Mouse (Mus musculus) cerebellum, adult 9-10 months (tissue): ENCODE measurements at regions not wholly inside any gene's neighbourhood (a gene's known extent, or its start where the extent isn't known, plus 50 kb on each side); places are given as distances from the start of the nearest gene placed in this dataset.

Experiments
- DNase-seq: peaks from one replicate; pipeline ENCODE4 v3.0.0; 2022

DNA sequence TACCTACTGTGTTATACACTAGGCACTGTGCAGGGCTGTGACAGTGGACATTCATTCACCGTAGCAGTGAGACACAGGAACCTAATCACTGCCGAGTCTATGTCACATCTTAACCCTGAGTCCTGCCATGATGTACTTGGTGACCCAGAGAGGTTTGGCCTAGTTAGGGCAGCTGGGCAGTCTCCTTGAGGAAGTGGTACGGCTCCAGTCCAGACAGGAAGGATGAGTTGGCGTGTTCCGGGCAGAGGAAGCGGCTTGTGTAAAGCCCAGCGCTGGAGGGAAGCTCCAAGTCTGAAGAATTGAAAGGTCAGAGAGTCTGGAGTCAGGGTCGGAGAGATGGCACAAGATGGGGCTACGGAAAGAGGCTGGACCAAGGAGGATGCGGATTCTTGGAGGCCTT, 99.4 kb upstream of the Smim15 start:
- peak; percentile 13 for DNase-seq

DNA sequence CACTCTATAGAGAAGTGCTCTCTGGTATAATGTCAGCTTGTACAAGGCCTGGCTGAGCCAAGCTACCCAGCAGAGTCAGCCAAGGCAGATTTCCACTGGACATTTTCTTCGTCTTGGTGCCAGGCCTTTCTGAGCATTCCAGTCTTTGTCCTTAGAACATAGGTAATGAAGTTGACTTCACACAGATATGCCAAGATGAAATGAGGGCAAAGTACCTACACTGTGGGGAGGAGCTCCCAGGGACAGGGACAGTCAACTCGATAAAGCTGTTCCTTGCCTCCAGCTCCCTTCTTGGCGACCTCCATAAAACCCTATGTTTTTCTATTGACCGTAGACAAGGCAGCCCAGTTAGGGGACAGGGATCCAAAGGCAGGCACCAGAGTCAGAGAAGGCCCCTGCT, 101.3 kb upstream of the Smim15 start:
- no peak for DNase-seq

DNA sequence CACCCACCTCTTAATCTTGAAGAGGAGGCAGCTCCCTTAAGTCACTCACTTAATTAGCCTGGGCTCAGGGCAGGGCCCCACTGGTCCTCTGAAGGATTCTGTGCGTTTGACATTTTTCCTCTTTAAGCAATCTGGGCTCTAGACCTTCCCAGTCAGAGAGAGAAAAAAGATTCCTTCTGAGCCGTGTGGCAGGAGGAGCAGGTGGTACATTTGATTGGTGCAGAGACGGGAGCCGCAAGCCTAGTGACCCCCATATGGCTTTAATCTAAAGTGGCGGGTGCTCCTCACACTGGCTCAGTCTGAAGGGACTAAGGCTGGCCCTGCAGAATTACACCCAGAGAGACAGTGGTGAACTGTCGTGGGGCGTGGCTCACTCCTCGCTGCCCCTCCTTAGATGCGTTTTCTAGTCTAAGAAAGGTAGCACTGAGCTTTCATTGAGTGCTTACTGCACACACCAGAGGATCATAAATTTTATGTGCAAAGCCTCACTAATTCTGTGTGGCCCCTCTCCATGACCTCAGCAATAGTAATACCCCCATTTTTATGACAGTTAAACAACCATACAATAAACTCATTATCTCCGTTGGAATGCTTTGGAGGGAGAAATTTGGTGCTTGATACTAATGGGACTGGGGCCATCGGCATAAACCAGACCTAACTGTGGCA, 101.8 kb upstream of the Smim15 start:
- DNase-seq, result no peak

DNA sequence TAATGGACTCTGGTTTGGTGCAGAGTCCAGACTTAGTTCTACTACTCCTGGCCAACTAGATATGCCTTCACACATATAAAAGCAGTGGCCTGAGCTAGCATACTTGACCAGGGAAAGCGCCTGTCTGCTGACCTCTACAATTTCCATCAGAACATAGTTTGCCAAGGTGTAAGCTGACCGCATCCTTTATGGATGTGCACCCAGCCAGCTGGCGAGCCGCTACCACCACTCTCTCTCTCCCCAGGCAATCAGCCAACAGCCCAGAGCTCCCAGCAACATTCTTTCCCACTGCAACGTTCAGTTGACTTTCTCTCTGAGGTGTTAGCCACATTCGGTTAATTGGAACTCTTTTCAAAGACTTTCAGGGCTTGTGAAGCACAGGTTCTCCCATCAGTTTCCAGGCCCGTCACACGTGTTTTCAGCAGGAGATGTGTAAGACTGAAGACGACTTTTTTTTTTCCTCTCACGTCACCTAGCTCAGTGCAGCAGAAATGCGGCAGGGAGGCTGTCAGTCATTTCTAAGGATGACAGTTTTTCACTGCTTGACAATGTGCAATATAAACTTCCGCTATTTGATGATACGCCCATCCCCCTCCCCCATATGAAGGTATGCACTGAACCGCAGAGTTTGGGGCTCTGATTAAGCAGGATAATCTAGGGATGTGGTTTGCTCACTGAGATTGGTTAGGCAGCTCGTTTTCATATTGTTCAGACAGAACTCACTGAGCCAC, 104.2 kb upstream of the Smim15 start:
- DNase-seq, result no peak

DNA sequence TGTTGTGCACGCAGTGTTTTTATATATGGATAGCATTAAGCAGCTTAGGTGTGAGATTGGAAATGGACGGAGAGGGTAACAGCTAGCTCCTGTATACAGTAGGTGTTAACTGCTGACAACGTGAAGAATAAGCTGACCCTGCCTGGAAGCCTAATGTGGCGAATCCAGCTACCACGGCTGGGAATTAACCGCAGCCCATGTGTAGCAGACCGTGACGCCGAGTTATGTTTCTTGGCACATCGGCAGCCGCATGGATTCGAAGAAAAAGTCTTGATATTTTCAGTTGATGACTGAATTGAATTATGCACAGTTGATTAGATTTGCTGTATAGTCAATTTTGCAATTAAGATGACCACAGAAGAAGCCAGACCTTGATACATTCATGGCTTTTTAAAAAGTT, 108.6 kb upstream of the Smim15 start:
- DNase-seq, result no peak

DNA sequence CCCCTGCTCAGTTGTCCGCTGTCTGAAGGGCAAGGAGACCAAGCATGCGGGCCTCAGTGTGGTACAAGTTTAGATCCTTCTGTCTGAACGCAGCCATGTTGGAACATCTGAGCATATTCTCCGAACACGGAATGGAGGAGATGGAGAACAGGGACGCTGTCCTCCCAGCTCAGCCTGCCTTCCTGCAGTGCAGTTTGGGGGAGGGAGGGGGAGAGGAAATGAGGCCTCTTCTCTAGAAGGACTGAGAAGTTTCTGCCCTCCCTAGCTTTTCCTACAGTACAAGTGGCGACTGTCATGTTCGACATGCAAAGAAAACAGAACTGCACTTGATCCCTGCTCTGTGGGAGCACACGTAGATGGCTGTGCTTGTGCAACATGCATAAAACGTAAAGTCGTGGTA, 109.6 kb upstream of the Smim15 start:
- no peak for DNase-seq

DNA sequence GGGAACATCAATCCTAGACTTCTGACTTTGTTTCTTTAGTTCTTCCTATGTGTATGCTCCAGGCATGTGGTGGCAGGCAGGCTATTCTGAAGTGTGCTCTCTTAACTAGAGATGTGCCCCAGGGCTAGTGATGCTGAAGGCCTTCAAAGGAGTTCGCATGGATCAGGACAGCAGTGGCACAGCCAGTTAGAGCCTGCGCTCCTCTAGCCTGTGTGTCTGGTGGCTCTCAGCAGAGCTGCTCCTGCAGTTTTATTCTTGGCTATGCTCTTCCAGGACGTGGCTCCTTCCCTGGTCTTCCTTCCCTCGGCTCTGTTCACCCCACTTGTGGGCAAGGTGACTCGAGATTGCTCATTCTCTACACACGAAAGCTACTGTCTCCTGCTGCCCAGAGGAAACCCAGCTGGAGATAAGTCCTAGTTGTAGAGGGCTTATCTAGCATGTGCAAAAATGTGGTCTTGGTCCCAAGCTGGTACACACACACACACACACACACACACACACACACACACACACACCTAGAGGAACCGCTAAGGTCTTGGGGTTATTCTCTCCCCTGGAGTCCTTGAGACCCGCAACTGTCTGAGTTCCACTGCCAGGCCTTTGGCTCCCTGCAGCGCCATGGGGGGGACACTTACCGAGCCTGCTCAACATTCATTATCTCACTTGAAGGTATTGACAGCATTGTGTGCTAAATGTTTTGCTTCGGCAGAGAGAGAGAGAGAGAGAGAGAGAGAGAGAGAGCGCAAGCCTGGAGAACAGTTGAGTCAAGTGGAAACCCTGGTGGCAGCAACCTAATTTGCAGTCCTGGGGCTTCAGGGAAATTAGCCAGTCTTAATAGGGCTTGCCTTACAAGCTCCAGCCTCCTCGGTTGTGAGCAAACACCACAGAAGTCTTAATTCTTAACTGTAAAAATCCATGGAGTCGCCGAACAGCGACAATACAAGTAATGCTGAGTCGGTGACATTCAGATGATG, 110.4 kb upstream of the Smim15 start:
- no peak for DNase-seq

DNA sequence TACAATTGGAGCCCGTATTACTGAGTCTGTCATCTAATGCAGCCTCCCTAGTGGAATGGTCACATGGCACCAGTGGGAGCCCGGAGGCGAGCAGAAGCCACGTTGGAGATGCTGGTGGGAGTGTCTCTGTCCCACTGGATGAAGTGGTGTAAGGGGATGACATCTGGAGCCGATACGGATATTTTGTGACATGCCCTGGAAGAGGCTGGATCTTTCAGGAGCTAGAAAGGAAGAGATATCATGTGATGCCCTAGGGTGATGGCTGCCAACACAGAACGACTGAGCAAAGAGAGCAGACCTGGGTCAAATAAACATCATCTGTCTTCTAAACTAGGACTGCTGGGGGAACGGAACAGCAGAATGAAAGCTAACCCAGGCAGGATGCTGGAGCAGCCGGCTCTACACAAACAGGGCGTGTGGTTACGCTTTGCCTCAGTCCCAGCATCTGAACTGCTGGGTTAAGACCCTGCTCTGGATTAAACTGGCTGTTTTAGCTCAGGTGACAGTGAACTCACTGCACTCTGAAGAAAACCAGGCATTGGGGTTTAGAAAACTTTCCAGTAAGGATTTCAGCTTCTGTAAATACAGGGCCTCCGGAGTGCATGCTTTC, 111.7 kb upstream of the Smim15 start:
- no peak for DNase-seq

DNA sequence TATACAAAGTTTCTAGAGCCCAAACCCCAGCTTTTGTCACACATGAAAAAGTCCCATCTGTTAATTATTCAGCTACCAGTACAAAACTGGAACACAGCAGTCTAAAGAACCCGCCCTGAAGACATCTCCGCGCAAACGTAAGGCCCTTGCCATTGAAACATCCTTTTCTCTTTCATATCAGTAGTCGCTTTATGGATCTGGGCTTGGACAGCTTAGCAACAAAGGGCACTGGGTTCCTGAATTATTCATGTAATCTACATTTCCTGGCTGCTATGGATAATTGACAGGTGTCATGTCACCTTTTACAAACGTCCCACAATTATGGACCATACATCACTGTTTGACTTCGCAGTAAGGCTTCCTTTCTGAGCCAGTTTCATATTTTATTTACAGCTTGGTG, 113.0 kb upstream of the Smim15 start:
- no peak for DNase-seq

DNA sequence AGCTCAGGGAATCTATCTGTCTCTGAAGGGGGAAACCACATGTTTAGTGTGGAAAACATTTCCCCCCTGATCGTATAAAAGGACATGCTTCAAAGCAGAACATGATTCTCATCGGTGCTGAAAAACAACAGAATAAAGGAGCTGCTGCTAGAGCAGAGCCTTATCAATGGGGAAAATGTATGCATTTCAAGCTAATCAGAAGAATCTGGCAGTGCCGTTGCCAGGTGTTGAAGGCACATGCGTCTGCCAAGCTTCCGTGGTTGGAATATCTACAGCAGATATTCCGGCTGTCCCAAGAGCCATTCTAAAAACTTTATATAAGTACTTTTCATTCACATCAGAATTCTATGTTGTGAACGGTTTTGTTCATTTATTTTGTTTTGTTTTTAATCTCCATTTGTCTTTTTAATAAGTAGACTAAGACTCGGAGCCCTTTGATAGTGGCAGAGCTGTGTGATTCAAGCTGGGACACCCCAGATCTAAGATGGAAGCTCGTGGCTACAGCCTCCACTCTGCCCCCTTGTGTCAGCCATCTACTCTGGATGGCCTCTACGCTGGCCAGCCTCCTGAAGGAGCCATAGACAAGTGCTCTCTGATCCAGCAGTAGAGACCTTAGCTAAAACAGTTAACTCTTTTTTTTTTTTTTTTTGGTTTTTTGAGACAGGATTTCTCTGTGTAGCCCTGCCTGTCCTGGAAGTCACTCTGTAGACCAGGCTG, 116.6 kb upstream of the Smim15 start:
- DNase-seq, result no peak

DNA sequence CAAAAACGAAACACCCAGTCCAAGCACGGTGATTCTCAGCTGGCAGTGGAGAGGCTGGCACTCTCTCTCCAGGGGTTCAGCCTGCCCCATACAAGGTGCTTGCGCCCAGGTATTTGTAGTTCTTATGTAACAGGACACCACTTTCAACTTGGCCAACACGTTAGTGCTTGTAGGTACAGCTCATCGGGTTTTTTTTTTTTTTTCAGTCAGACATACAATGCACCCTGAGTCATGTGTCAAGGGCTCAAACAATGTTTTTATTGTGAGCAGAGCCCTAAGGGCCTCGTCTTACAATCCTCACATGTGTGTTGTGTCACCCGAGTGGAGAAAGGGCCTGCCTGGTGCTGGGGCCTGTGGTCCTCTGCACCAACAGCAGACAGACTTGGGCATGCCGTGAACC, 118.8 kb upstream of the Smim15 start:
- no peak for DNase-seq

DNA sequence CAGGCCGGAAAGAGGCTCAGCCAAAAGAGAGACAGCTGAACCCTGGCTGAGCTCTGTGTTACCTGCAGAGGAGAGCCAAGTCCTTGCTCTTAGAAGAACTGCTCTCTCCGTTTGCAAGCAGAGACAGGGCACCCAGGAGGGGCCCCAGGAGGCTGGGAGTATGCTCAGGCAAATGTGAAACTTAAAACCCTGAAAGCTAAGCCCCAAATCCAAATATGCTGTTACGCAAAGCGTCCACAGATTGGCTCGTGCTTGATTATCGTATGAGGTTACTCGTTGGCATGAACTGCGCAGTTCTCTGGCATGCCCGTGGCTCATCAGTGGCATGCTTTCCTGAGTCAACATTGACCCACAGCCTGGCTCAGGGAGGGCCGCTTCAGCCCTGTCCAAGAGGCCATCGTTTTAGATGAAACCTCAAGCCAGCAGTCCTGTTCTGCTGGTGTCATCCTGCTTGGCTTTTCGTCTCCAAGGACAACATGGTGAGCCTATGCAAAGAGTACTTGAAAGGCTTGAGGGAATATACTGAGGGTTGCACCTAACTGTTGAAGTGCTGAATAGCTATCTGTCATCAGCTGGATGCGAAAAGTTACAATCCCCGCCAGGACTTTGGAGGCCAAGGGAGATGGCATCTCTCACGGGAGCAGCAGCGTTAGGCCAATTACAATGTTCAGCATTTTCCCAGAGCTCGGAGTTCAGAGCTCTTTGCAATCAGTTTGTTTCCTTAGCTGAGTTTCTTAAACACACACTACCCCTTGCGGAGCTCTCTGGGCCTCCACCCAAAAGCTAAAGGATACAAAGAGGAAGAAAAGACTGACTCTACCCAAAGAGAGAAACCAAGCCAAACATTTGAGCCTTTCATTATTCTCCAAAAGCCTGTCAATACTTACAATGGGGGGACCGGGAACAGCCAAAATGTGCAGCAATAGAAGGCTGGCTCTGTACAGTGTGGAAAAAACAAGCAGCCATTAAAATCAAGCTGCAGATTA, 120.8 kb upstream of the Smim15 start:
- DNase-seq, result peak; percentile 42

DNA sequence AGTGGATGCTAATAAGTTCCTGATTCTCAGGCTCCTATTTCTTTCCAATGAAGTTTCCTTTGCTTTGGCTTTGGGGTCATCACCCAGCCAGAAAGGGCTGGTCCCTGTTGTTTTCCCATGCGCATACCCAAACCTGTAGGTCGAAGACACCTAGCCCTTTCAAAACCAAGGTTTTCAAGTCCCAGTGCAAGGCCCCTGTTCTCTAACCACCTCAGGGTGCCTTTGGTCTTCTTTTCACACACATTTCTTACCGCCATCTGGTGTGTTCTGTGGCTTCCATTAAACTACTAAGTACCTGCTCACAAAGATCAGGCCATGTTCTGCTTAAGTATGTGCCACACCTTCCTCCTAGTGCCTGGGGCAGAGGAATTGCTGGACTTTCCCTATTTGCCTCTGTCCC, 124.8 kb upstream of the Smim15 start:
- no peak for DNase-seq

DNA sequence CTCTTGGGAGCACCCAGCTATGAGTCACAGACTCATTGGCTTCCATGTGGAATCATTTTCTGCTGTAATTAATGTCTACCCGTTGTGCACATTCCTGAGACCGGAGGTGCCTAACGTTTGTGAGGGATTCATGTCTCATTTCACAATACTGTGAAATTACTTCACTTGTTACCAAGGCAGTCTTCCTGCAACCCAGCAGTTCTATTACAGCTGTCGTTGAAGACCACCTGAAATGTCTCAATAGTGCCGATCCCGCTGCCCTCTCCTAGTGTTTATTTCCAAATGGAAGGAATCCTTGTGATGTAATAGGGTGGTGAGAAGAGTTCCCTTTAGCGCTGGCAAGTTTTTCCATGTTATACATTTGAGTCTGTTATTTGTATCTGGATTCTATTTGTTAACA, 125.8 kb upstream of the Smim15 start:
- no peak for DNase-seq

DNA sequence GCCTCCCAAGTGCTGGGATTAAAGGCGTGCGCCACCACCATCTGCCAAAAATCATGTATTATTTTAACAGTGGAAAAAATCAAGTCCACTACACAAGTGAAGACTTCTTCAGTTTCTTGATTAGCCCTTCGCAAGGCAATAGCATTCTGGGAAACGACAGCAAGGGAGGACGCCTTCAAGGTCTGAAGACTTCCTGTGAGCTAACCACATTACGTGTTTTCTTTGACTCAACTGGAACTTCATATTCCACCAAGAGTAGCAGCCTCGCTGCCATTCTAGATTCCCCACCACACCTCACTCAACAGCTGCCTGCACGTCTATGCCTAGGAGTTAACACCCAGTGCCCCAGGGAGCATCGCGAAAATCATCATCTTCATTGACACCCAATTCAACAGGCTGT, 126.2 kb upstream of the Smim15 start:
- no peak for DNase-seq

DNA sequence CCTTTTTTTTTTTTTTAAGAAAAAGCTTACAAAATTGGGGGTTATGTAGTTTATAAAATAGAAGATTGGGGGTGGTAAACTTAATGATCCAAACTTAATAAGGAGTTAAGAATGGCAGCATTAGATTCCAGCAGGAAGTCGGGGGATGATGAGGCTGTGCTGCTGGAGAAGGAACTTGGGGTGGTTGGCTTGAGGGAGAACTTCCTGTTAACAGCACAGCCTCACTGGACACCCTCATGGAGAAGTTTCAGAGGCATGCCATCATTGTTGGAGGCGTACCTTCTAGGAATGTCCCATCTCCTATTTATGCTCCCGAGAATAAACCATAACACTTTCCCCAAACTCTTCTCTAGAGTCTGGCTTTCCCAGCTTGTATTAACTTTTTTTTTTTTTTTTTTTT, 126.7 kb upstream of the Smim15 start:
- no peak for DNase-seq

DNA sequence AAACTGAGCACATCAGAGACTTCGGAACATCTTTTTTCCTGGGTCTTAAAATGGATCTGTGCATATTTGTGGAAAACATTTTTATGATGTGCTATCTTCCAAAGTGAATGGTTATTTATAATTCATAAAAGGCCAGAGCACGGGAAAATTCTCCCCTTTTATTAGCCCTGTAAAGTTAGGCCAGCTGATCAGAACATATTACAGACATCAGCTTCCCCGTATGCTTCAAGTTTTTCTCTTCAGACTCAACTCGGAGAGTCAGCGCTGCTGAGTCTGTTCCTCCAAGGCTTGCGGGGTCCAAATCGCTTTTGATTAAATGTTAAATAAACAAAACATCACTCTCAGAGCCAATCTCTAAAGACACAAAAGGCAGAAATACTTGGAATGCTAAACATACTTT, 134.1 kb upstream of the Smim15 start:
- DNase-seq, result no peak

DNA sequence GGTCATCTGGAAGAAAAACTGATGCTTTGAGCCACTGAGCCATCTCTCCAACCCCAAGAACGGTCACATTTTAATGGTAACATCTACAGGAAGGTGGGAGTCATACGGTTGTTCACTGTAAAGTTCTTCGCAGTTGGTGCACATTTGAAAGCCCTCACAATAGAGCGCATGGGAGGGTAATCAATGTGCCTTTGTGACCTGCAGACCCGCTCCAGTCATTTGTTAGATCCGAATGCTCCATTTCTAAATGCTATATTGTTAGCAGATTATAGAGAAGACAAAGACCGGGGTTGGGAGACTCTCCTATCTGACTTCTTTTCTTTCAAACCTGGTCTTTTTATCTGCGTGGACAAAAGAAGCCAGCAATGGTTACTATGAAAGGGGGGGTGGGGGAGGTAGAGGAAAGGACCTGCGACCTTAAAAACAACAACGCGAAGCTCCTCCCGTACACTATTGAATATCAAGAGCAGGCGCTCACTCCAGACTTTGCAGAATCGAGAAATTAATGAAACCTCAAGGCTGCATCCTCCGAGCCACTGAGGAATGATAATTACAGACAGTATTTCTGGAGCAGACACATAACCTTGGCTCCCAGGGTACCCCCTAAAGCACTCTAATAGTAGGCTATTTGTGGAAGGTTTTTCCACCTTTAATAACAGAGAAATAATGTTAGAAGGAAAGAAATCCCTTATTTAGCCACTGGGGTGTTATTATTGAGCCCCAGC, 134.7 kb upstream of the Smim15 start:
- no peak for DNase-seq

DNA sequence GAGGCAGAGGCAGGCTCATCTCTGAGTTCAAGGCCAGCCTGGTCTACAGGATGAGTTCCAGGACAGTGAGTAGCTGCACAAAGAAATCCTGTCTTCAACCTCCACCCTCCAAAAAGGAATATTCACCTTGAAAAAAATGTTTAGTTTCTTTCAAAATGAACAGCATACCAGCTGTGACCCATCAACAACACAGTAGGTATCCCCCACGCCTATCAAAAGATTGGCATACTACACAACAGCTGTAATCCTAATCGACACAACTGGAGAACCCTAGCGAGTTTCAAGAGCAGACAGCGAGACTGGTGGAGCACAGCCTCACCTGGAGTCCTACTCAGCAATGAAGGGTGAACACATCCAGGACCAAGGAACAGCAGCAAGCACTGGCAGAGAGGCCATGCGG, 136.3 kb upstream of the Smim15 start:
- DNase-seq, result no peak

DNA sequence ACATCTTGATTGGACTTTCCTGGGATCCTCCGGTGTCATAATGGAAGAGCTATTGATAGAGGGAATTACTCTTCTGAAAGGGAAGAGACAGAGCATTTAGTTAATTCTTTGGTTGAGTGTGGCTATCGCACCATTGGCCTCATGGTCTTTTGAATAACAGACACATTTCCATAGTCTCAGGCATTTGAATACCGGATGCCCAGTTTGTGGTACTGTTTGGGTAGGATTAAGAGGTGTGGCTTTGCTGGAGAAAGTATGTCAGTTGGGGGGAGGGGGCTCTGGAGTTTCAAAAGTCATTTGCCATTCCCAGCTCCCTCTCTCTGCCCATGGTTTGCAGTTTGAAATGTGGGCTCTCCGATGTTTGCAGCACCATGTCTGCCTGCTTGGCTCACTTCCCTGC, 139.4 kb upstream of the Smim15 start:
- no peak for DNase-seq
